In genomic region chr4:44755553-44756133, GRCm38 (mm10) we compare ENCODE assay signal across 8 mouse cellular contexts. TPM values are rescaled to one million over a fixed set of nuclear protein-coding genes. Genes with fewer than 3 reads are reported as not detected.
DNase-seq lines count a peak whose midpoint lies in the region; ATAC-seq and TF ChIP-seq lines count a peak whose summit lies in the region.

Gene Zcchc7, plus strand, starts transcription at chr4:44755877.

- H3K4me2 ChIP-seq in intestine, embryonic 14.5 days (ENCODE audit: low read length), result peak within 1 kb of the TSS; percentile 85

- no peaks in the 10 kb centered on the region for H3K9me3 ChIP-seq in intestine, embryonic 14.5 days (ENCODE audit: control insufficient read depth, low read length)

- H3K27me3 ChIP-seq in intestine, embryonic 14.5 days (replicated peaks; ENCODE audit: control insufficient read depth, insufficient read depth, low read length), result no peaks in the 10 kb centered on the region

- H3K36me3 ChIP-seq in intestine, embryonic 14.5 days (ENCODE audit: control insufficient read depth, insufficient read depth, low read length), result no peaks in the 10 kb centered on the region

- H3K4me3 ChIP-seq in layer of hippocampus, adult 2 months, result peak within 1 kb of the TSS; percentile 77
- peak within 1 kb of the TSS; percentile 88 for H3K4me3 ChIP-seq in gastrocnemius, adult 2 months
- peak within 1 kb of the TSS; percentile 92 for H3K4me3 ChIP-seq in intestine, embryonic 14.5 days (ENCODE audit: low read depth, low read length)

- intact Hi-C loops in gastrocnemius, adult 2 months (cut with DNase I), result loop anchor here (10.0 kb wide), 1 partner anchor 149 kb away; no protein-coding TSS in a partner anchor

- WGBS in intestine, embryonic 14.5 days, result 4% methylated on average over 15 of the region's 15 CpGs

- ATAC-seq in intestine, embryonic 14.5 days (replicated peaks; ENCODE audit: low FRiP score, low TSS enrichment, low read depth), result peak; percentile 58
- ATAC-seq in megakaryocyte-erythroid progenitor cell, adult 5-6 weeks (replicated peaks; ENCODE audit: low FRiP score, low TSS enrichment, poor library complexity, severe bottlenecking), result peak; percentile 48

- no peak for TF ChIP-seq CTCF in layer of hippocampus, adult 2 months (conservative IDR thresholded peaks at IDR 0.05)
- TF ChIP-seq CTCF in gastrocnemius, adult 2 months (IDR thresholded peaks at IDR 0.05), result no peak

- peaks cover 5% of the 10 kb centered on the region; the same call in 1 of the 2 replicates for H3K4me1 ChIP-seq in intestine, embryonic 14.5 days (replicated peaks; ENCODE audit: control insufficient read depth, insufficient read depth, low read length)

- peak within 1 kb of the TSS; percentile 95 for H3K27ac ChIP-seq in layer of hippocampus, adult 2 months
- peak within 1 kb of the TSS; percentile 96 for H3K27ac ChIP-seq in gastrocnemius, adult 2 months
- H3K27ac ChIP-seq in intestine, embryonic 14.5 days (ENCODE audit: low read depth), result peak within 1 kb of the TSS; percentile 95

- no peak for DNase-seq in layer of hippocampus, adult 2 months (ENCODE audit: low spot score in 2 of 2)
- no peak for DNase-seq in layer of hippocampus, adult 11-12 months (ENCODE audit: low spot score)
- DNase-seq in adrenal gland, postnatal 14 days, result no peak
- DNase-seq in gastrocnemius, adult 2 months, result no peak
- DNase-seq in intestine, embryonic 14.5 days (ENCODE audit: low spot score), result peak; percentile 89
- DNase-seq in right cerebral cortex, postnatal 25 days, result no peak
- no peak for DNase-seq in kidney, postnatal 10 days

- H3K9ac ChIP-seq in intestine, embryonic 14.5 days (ENCODE audit: low read length), result peak within 1 kb of the TSS; percentile 93

RNA-seq across cellular contexts. Expression of gene Zcchc7, which starts in this region (rescaled TPM):
- 10 to 100 TPM; 72.4 to 80.1 TPM for total RNA-seq in layer of hippocampus, adult 2 months (2021)
- 46.8 and 51.3 TPM in 2 replicates for total RNA-seq in adrenal gland, postnatal 14 days (2021)
- 10 to 100 TPM; 20.4 to 20.8 TPM for total RNA-seq in gastrocnemius, adult 2 months (2021)
- polyA plus RNA-seq in intestine, embryonic 14.5 days (2014; fragmentation: Nextera tagmentation; extraction: Ambion mirVana), result 44.7 and 45.6 TPM in 2 replicates
- total RNA-seq in megakaryocyte-erythroid progenitor cell, adult 5-6 weeks (2014; fragmentation: Nextera tagmentation), result 54.4 and 56.6 TPM in 2 replicates
- 150 and 199 TPM in 2 replicates for total RNA-seq in megakaryocyte-erythroid progenitor cell, adult 5-6 weeks (2017)
